Mouse (Mus musculus) forelimb bud, embryonic 11.5 days (tissue): ENCODE measurements at regions not wholly inside any gene's neighbourhood (a gene's known extent, or its start where the extent isn't known, plus 50 kb on each side); places are given as distances from the start of the nearest gene placed in this dataset.

Source experiments
- DNase-seq: peaks from one replicate; pipeline ENCODE4 v3.0.0-alpha.2; 2012; ENCODE audit warnings: low read depth, low spot score

DNA sequence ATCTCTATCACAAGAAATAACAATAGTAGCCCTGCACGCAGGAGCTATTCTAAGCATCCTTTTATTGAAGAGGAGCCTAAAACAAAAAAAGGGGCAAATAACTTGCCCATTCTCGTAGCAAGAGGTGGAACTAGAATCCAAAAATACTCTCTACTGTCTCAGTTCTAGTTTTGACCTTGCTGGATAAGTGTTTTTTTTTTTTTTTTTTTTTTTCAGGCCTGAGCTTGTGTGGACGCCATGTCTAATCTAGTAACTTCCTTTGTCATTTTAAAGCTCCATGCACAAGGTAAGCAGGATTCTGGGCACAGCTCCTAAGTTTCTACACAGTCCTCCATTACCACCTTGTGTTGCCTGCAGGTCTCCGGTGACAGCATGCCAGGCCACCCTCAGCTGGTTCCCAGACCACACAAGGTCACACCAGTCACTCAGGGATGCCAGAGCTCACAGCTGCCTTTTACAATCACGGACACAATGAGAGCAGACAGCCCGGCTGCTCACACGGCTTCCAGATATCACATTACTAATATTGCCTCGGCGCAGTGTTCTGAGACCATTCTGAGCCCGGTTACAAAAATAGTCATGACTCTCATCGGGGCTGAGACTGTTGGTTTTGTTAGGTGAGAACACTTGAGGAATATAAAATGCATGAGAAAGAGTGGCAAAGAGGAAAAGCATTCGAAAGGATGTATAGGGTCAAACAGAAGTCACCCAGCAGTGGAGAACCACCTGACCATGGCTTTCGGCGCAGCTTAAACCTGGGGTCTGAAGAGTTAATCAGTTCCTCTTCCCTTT is 124.7 kb upstream of the Tank start:
- DNase-seq = peak; percentile 70

DNA sequence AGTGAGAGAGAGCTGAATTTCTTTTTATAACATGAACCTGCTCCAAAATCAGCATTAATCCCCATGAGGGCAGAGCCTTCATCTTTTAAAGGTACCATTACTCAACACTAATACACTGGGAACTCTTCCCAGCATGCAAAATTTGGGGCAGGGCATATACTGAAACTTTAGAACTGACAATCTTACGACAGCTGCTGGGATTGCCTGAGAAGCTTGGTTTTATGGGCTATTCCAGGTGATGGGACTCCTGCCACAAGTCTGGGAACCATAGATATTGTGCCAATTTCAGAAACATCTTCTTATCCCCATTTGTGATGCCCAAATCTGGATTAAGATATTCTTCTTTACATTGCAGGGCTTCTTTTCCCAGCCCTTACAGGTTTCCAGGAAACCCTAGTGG is 125.8 kb upstream of the Tank start:
- no peak for DNase-seq

DNA sequence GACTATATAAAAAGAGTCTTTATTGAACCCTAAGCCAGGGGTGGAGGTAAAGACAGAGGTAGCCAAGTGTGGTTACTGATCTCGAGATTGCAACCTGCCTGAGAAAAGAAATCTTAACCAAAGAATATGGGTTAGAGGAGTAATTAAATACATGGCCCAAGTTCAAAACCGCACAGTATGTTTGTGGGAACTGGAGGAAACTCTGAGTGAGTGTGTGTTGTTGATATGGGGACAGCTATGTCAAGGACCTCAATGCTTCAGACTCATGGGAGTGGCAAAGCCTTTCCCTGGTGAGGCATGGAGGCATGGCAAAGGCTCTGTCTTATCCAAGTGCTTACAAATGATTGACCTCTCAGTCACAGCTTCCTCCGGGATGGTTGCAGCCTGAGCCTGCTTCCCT is 127.7 kb upstream of the Tank start:
- no peak for DNase-seq

DNA sequence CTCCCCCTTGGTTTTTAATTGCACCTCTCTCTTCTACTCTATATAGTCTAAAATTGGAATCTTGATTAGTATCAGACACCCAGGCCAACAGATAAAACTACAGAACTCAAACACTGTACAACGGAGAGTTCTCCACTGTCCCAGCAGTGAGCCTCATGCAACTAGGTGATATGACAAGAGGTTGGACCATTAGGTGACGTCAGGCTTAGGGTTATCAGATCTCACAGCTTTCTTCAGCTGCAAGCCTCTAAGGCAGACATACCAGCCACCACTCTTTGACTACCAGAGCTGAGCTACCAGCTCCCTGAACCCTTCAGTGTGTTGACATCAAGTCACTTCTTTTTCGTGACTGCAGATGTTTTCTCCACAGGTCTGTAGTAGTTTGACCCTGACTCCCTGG is 141.8 kb upstream of the Tank start:
- DNase-seq = no peak

DNA sequence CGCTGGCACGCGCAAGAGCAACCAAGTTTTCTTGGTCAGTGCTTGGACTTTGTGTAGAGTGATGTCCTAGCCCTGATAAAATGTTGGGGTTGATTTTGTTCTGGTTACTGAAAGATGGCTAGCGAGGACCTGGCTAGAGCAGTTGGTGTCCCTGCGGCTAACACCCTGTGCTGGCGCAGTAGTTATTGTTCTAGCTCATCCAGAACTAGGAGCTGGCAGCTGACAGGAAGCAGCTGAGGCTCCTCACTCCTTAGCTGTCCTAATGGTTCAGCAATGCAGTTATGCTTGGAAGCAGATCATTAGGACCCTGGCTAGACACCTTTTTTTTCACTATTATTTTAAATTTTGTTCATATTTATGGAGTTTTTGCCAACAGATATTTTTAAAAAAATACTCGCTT is 170.5 kb upstream of the Tank start:
- DNase-seq = no peak

DNA sequence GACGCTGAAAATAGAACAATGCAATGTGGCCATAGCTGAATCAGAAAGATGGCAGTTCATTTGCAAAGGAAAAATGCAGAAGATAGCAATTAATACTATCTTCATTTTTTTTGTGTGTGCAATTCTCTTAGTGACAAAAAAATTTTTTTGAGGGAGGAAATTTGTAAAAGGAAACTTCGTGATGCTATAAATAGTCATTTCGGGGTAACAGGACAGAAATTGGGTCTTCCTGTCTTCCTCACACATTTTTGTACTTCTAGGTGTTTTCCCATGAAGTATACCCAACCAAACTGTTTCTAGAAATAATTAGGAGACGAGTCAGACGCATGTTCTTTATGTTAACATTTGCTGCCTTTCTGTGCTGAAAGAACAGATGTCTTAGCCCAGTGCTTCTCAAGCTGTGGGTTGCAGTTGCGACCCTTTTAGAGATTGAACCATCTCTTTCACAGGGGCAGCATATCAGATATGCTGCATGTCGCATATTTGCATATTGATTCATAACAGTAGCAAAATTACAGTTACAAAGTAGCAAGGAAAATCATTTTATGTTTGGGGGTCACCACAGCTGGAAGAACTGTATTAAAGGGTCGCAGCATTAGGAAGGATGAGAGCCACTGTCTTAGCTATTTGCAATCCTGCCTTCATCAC is 172.2 kb upstream of the Tank start:
- DNase-seq = no peak

DNA sequence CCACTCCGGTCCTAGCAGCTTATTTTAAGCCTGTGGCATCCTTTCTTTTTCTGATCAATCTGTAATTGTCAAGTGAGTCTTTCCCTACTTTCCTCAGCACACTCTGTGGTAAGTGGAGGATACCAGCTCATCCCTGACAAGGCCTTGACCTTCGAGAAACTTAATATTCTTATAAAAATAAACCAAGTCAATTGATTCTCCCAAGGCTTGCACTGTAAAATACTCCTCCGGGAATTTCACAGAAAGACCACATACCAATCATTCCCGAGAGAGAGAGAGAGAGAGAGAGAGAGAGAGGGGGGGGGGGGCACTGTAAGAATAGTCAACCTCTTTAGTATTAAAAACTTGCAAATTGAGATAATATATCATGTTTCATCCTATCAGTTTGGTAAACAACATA is 173.1 kb upstream of the Tank start:
- DNase-seq = no peak

DNA sequence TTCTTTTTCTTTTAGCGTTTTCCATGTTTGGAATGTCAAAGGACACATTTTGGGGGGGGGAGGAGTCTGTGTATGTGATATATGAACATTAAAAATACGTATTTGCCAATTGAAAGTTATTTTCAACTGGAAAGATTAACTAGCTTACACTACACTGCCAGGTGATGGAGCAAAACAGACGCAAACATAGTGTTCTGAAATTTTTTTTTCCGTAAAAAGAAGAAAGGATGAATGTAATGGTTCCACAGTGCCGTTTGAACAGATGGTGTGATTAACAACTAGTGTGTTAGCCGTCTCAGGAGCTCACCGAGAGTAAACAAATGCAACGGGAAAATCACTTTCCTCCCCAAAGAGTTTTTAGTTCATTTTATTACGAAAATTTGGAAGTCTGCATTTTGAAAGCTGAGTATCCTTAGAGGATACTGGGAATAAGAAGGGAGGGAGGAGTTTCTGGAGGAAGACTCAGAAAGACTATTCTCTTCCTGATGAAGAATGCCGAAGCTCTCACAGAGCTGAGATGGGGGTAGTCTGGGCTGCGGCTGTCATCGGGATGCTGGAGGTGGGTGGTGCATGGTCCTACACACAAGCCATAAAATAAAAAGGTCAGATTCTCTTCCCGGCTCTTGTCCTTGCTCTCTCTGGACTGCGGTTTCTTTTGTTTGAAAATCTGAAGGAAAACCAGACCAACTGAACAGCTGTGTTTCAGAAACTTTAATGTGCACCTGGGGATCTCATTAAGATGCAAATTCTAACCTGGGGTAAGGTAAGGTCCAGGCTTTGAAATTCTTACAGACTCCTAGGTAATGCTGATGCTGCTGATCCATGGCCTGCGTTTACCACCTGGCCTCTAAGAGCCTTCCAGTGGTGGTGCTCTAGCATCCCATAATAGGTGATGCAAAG is 175.5 kb upstream of the Tank start:
- no peak for DNase-seq

DNA sequence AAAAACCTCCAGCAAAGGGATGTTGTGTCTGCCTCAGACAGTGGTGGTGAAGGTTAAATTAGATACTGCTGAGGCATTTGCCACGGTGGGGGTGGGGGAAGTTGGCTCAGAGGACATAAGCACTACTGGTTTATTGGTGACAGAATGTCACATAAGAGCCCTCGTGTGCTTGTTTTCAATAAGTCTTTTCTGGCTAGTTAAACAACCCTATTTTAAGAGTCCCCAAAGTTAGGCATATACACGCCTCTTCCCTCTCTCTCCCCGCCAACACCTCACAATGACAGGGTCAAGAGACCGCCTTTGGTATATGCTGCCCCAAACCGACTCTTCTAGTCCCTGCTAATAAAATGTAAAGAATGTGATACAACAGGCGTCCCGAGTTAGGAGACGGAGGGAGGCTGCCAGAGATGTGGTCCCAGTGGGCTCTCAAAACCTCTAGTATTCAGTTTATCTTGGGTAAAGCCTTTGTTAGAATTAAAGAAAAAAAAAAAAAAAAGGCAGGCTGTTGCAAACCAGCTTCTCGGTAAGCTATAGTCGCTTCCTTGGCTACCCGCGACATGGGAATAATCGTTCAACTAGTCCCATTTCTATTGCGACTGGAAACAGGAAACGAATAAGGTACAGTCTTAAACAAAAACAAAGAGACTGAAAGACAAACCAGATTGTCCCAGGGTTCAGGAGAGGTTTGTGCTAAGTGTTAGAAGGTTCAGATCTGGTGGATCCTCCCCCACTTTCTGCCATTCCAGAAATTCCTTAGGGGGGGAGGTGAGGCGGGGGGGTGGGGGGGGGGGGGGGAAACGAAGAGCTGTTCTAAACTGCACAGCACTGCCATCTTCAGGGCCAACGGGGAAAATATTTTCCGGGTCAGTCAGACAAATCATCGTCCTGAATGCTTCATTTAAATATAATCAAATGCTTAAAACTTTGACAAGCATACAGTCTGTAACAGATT is 176.5 kb upstream of the Tank start:
- peak; percentile 79 for DNase-seq

DNA sequence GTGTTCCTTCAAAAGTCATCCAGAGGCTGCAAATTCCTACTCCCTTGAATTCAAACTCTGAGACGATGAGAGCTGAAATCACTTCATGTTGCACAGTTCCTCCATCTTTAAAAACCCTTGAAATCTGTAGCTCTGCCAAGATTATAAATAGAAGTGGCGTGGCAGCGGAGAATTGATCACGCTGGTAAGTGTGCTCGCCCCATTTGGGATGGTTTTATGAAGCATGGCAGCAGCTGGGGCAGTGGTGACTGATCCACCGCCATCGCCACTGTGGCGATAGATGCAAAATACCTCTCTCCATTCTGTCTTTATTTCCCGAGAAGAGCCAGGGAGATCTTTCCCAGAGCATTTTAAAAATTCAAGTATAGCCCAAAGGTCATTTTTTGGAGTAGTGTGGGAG is 179.8 kb upstream of the Tank start:
- DNase-seq = no peak

DNA sequence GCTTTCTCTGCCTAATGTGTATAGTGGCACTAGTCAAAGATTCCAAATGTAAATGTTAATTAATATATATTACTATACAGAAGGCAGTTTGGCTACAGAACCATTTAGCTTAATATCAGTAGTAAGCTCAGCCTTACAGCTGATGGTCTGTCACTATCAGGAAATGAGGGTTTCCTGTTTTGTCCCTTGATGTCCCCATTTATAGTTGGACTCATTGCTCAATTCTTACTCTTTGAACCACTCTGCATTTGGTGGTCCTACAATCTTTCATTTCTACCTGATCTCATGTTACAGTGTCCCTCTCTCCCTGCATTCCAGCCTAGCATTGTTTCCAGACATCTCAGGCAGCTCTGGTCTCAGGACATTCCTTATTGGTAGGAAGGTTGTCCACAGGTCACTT is 188.8 kb upstream of the Tank start:
- no peak for DNase-seq

DNA sequence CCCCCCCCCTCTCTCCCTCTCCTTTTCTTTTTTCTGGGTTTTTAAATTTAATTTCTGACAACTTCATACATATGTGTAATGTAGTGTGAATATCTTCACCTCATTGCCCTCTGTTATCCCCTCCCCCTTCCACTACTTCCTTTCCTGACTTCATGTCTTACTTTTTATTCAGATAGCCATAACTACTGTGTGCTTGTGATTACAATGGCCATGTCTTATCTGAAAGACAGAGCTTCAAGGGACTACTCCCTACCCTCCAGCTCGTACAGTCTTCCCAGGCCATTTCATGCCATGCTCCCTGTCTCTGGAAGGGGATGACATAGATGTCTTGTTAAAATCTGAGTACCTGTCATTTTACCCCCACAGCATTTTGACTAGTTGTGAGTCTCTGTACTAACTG is 189.2 kb upstream of the Tank start:
- no peak for DNase-seq

DNA sequence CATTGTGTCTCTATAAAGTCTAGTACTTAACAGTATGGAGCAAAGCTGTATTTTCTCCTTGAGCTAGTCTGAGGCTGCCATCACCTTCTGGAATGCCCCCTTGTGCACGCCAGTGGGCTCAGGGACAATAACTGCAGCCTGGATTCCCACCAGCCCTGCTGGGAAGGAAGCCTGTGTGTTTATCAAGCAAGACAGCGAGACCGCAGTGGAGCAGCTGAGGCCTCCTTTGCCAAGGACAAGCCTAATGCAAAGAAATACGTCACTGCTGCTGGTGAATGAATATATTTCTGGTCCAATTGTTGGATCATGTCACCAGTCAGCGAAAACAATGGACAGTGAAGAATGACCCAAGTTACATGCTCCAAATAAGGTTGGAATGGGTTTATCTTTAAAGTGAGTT is 190.8 kb upstream of the Tank start:
- no peak for DNase-seq

DNA sequence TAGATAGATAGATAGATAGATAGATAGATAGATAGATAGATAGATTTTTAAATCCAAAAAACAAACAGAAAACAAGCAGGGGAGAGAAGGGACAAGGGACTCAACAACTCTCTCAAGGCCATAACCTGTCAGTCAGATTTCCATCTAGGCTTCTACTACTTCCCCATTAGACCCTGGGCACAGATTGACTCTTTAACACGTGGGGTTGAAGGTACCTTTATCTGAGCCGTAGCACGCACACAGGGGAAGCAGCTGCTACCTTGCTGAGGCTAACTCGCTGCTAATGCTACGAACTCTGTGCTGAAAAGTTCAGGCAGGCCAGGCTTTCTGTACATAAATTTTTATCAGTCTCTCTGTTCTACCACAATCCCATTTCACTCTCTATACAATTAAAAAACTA is 191.4 kb upstream of the Tank start:
- no peak for DNase-seq

DNA sequence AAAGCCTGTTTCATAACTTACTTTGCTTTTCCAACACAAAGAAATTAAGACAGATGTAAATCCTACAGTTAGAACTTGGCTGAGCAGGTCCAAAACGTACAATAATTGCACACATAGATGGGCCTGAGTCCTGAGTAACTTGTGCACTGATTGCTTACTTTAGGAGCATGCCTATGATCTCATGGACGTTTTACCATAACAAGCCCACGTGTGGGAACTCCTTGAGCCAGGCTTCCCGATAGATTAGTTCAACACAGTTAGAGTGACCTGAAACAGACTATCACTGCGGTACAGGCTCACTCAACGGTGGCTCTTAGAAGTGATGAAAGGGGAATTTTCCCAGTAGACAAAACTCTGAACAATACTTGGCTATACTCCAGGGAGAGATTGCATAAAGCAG is 193.9 kb upstream of the Tank start:
- no peak for DNase-seq

DNA sequence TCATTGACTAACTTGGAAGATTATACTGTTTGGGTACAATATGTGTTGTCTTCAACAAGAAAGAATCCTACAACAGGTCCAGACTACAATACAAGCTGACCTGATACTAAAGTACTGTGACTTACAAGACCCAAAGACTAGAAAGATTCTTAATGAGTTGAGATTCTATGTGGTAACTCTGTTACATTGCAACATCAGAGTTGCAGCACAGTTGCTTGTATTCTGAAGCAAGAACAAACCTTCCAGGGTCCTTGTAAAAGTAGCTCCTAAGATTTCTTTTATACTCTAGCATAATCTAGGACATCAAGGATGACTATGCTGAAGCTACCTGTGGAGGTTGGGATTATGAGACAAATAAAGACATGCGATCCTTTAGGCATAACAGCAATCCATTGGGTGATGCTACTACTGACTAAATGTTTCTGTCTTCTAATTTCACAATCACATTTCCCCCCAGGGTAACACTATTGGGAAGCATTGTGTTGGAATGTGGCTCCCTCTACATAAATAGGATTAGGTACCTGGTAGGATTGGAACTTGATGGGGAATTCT is 194.6 kb upstream of the Tank start:
- no peak for DNase-seq

DNA sequence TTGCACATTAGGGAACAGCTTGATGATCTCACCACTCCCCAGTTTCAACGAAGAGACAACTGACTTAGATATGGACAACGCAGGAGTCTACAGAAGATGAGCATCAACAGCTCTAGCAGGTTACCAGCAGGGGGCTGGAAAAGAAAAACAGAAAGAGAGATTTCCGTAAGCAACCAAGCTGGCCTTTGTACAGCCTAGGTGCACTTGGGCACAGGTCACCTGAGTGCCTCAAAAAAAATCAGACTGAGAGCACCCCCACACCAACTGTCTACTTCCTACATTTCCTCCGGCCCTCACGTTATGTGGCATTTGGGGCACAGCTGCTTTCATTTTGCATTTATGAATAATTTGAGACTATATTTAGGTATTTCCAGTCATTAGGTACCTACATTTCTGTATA is 199.3 kb upstream of the Tank start:
- DNase-seq = no peak

DNA sequence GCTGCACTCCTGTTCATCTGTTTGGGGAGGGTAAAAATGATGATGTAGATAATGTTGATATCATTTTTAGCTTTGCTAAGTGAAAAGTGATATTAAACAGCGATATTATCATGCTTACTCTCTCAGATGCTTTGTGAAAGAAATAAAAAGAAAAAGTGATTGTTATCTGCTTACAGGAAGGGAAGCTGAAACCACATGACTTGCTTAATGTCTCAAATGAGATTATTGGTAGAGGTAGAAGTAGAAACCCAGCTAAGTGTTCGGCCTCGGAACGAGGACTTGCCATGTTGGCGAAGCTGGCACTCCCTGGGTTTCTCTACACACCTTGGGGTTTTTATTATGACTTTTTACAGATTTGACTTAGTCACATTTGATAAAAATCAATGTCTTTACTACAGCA is 200.1 kb upstream of the Tank start:
- no peak for DNase-seq

DNA sequence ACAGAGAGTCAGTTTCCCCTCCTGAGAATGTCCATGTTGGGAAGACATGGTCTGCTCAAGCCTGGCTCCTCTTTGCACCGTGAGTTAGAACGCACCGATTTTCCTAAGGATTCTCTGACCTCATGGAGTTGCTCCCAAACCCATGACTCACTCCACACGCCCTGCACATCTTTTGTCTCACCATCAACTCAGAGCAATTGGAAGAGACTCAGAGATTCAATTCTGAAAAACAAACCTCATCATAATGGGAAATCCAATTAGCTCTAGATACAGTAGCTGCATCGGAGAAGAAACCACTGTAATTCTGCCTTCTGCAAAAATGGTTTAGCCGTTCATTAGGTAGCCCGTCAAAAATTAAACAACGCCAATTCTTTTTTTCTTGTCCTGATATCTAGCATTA is 200.6 kb upstream of the Tank start:
- DNase-seq = no peak

DNA sequence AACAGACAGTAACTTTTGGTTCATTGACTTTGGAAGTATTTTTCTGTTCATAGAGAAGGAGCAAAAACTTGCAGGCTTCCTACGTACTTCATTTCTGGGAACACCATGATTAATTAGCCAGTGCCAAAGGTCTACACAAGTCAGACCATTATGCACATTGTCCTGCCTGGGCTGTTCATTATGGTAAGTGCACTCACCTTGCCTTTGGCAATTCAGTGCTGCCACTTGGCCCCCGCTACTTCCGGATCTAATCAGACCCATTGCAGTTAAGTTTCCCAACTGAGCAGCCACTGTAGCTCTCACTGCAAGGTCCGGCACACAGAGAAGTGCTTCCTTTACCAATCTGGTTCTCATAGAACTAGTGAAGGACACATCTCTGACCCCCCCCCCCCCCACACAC is 215.8 kb upstream of the Tank start:
- DNase-seq = no peak

DNA sequence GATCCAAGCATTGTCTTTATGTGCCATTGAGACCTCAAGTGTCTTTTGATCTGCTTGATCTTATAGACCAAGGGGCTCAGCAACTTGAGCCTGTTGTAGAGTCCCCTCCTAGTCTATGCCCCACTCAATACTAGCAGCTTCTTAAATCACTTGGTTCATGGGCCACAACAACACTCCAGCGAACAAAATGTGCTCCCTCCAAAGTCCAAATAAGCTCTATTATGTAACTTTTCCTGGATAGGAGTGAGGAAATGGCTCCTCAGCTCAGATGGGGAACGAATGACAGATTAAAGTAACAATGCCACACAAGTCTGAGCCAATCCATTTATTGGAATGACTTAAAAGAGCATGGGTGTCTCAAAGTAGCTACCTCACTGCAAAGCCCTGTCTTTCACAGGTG is 217.0 kb upstream of the Tank start:
- no peak for DNase-seq
